Mouse (Mus musculus) CH12.LX (cell line): Measurements from ENCODE around the gene Tmem30c.

Experiments used
- CTCF ChIP-seq, 2 experiments: IDR thresholded peaks in 1 of 2; conservative IDR thresholded peaks in 1 of 2; 2 replicates each; pipeline ENCODE4 v1.5.1; 2011 to 2012; ENCODE audit warnings: low read depth in 2 of 2, low read length in 2 of 2, improper control_type of control experiment in 1 of 2, inconsistent platforms in 1 of 2, mild to moderate bottlenecking in 1 of 2, moderate library complexity in 1 of 2
- POLR2A ChIP-seq: IDR thresholded peaks from 2 replicates; pipeline ENCODE4 v1.6.1; 2011; ENCODE audit warnings: low read depth, mild to moderate bottlenecking, improper control_type of control experiment, low read length
- TBP ChIP-seq: conservative IDR thresholded peaks from 2 replicates; pipeline ENCODE4 v1.6.1; 2011; ENCODE audit warnings: low read depth, low read length, improper control_type of control experiment
- ZC3H11A ChIP-seq: IDR thresholded peaks from 2 replicates; pipeline ENCODE4 v1.6.1; 2012; ENCODE audit warnings: low read depth, mild to moderate bottlenecking, inconsistent platforms, low read length, improper control_type of control experiment

DNA sequence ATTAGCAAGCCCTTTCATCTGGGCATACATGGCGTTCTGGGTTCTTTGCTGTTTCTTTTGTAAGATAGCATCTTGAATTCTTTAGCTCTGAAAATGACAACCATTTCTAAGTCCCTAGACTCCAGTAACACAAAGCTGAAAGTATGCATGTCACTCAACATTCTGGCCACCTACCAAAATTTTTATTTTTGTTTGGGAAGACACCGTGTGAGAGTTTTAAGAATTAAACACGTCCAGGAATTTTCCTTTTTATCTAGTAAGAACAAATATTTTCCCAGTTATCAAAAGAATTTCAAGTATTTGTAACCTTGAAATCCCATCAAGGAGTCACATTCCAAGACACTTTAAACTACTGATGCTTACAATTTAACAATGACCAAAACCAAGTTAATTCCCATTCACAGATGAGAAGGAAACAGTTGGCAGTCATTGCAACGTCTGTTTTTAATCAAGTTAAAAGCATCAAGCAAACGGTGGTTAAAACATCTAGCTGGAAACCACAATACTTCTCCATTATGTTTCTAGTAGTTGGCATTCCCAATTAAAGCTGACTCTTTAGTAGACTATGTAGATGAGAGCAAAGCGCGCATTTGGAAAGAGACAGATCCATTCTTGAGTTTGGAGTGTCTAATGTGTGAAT, 56.7 kb downstream of the Tmem30c start:
- no peak for TF ChIP-seq ZC3H11A
- TF ChIP-seq CTCF (conservative IDR thresholded peaks at IDR 0.05 in 1 of 2, IDR thresholded peaks at IDR 0.05 in 1 of 2; ENCODE audit: low read depth in 2 of 2, low read length in 2 of 2) = no peak
- no peak for TF ChIP-seq POLR2A
- no peak for TF ChIP-seq TBP
